Mouse (Mus musculus) CH12.LX (cell line): ENCODE data around the gene Phykpl. TPM values are rescaled to one million over a fixed set of nuclear protein-coding genes. Genes with fewer than 3 reads are reported as not detected.

Source experiments
- DNase-seq: peaks from one replicate; pipeline ENCODE4 v3.0.0-alpha.2; 2013; ENCODE audit errors: extremely low read depth
- H3K27ac ChIP-seq: 2 replicates; pipeline ENCODE4 v1.5.1; 2012; ENCODE audit warnings: low read depth, mild to moderate bottlenecking, control low read depth, moderate library complexity; ENCODE audit not compliant: insufficient read depth
- H3K27me3 ChIP-seq: replicated peaks from 2 replicates; pipeline ENCODE3; 2012; ENCODE audit warnings: inconsistent platforms
- H3K36me3 ChIP-seq, 2 experiments: replicated peaks in 1 of 2; 2 replicates each; pipeline versions ENCODE3 to v1.6.1; 2012; ENCODE audit warnings: inconsistent platforms in 1 of 2, low read length in 1 of 2, mild to moderate bottlenecking in 1 of 2, mixed read lengths in 1 of 2, moderate library complexity in 1 of 2; ENCODE audit not compliant: control insufficient read depth in 1 of 2, insufficient read depth in 1 of 2
- H3K4me1 ChIP-seq, 2 experiments: 2 replicates each; pipeline ENCODE4 v1.6.1; 2012; ENCODE audit warnings: inconsistent platforms in 1 of 2, moderate library complexity in 1 of 2; ENCODE audit not compliant: insufficient read depth in 2 of 2, control insufficient read depth in 1 of 2
- H3K4me2 ChIP-seq: 2 replicates; pipeline ENCODE4 v1.6.1; 2012; ENCODE audit warnings: low read depth, mild to moderate bottlenecking, control low read depth; ENCODE audit not compliant: poor library complexity, insufficient read depth, severe bottlenecking
- H3K4me3 ChIP-seq, 3 experiments: fragments of 150-350 bp in 1 of 3; sonication (generic) in 1 of 3; replicated peaks in 1 of 3; 2 replicates each; pipeline versions ENCODE3 to v1.5.1; 2011 to 2012; ENCODE audit warnings: low read depth in 2 of 3, low read length in 2 of 3, mild to moderate bottlenecking in 2 of 3, moderate library complexity in 2 of 3, control low read depth in 1 of 3, improper control_type of control experiment in 1 of 3, inconsistent platforms in 1 of 3, mixed read lengths in 1 of 3; ENCODE audit not compliant: poor library complexity in 1 of 3
- H3K79me2 ChIP-seq: replicated peaks from 2 replicates; pipeline ENCODE4 v1.6.1; 2012; ENCODE audit warnings: mild to moderate bottlenecking, moderate library complexity; ENCODE audit not compliant: control insufficient read depth, poor library complexity, insufficient read depth, severe bottlenecking; ENCODE audit errors: extremely low read depth
- H3K9ac ChIP-seq: 2 replicates; pipeline ENCODE4 v1.6.1; 2012; ENCODE audit warnings: low read depth, mild to moderate bottlenecking, control low read depth, moderate library complexity; ENCODE audit not compliant: insufficient read depth
- H3K9me3 ChIP-seq: replicated peaks from 2 replicates; pipeline ENCODE3; 2012; ENCODE audit warnings: low read length, inconsistent platforms, mixed read lengths
- CHD2 ChIP-seq: IDR thresholded peaks from 2 replicates; pipeline ENCODE4 v1.6.1; 2011; ENCODE audit warnings: low read length, improper control_type of control experiment
- E2F4 ChIP-seq: IDR thresholded peaks from 2 replicates; pipeline ENCODE4 v1.6.1; 2011; ENCODE audit warnings: low read depth, low read length, improper control_type of control experiment; ENCODE audit not compliant: insufficient replicate concordance
- EP300 ChIP-seq: IDR thresholded peaks from 2 replicates; pipeline ENCODE4 v1.6.1; 2011; ENCODE audit warnings: low read length, improper control_type of control experiment
- ETS1 ChIP-seq: conservative IDR thresholded peaks from 2 replicates; pipeline ENCODE4 v1.6.1; 2012; ENCODE audit warnings: low read depth, mild to moderate bottlenecking, inconsistent platforms, low read length, improper control_type of control experiment, moderate library complexity
- GABPA ChIP-seq: IDR thresholded peaks from 2 replicates; pipeline ENCODE4 v1.6.1; 2012; ENCODE audit warnings: low read depth, low read length, improper control_type of control experiment, inconsistent platforms; ENCODE audit not compliant: insufficient replicate concordance
- HCFC1 ChIP-seq: IDR thresholded peaks from 2 replicates; pipeline ENCODE4 v1.6.1; 2012; ENCODE audit warnings: low read depth, mild to moderate bottlenecking, inconsistent platforms, low read length, improper control_type of control experiment
- JUND ChIP-seq: conservative IDR thresholded peaks from 2 replicates; pipeline ENCODE4 v1.6.1; 2011; ENCODE audit warnings: low read depth, low read length, improper control_type of control experiment
- KAT2A ChIP-seq: IDR thresholded peaks from 2 replicates; pipeline ENCODE4 v1.6.1; 2012; ENCODE audit warnings: low read length, improper control_type of control experiment, inconsistent platforms; ENCODE audit not compliant: insufficient replicate concordance
- MAX ChIP-seq: IDR thresholded peaks from 2 replicates; pipeline ENCODE4 v1.6.1; 2011; ENCODE audit warnings: low read length, improper control_type of control experiment
- MXI1 ChIP-seq: IDR thresholded peaks from 2 replicates; pipeline ENCODE4 v1.6.1; 2011; ENCODE audit warnings: mild to moderate bottlenecking, low read depth, low read length, improper control_type of control experiment
- MYC ChIP-seq: IDR thresholded peaks from 2 replicates; pipeline ENCODE4 v1.6.1; 2011; ENCODE audit warnings: low read depth, mild to moderate bottlenecking, improper control_type of control experiment, low read length
- NELFE ChIP-seq: IDR thresholded peaks from 2 replicates; pipeline ENCODE4 v1.6.1; 2011; ENCODE audit warnings: low read depth, low read length, improper control_type of control experiment
- NRF1 ChIP-seq: IDR thresholded peaks from 2 replicates; pipeline ENCODE4 v1.6.1; 2014; ENCODE audit warnings: low read depth, mild to moderate bottlenecking, inconsistent platforms, low read length, improper control_type of control experiment, moderate library complexity
- PAX5 ChIP-seq: IDR thresholded peaks from 2 replicates; pipeline ENCODE4 v1.6.1; 2012; ENCODE audit warnings: low read length, inconsistent platforms, mixed read lengths
- SIN3A ChIP-seq: IDR thresholded peaks from 2 replicates; pipeline ENCODE4 v1.6.1; 2012; ENCODE audit warnings: low read length, improper control_type of control experiment, inconsistent platforms
- SMC3 ChIP-seq: IDR thresholded peaks from 2 replicates; pipeline ENCODE4 v1.6.1; 2011; ENCODE audit warnings: low read depth, low read length, improper control_type of control experiment
- TCF12 ChIP-seq: IDR thresholded peaks from 2 replicates; pipeline ENCODE4 v1.6.1; 2014; ENCODE audit warnings: low read depth, mild to moderate bottlenecking, inconsistent platforms, low read length, improper control_type of control experiment
- UBTF ChIP-seq: IDR thresholded peaks from 2 replicates; pipeline ENCODE4 v1.6.1; 2012; ENCODE audit warnings: low read depth, mild to moderate bottlenecking, inconsistent platforms, low read length, improper control_type of control experiment, moderate library complexity
- USF1 ChIP-seq: IDR thresholded peaks from 2 replicates; pipeline ENCODE4 v1.6.1; 2014; ENCODE audit warnings: low read depth, mild to moderate bottlenecking, inconsistent platforms, low read length, improper control_type of control experiment
- USF2 ChIP-seq: conservative IDR thresholded peaks from 2 replicates; pipeline ENCODE4 v1.6.1; 2011; ENCODE audit warnings: low read depth, low read length, improper control_type of control experiment
- ZMIZ1 ChIP-seq: IDR thresholded peaks from 2 replicates; pipeline ENCODE4 v1.6.1; 2012; ENCODE audit warnings: low read depth, mild to moderate bottlenecking, inconsistent platforms, low read length, improper control_type of control experiment
- dilution Hi-C: fragments of 300-500 bp; cut with MboI; formaldehyde crosslinking; loops from 2 replicates; pipeline ENCODE4 v1.14.3; 2020; ENCODE audit warnings: low sequenced_read_pairs; ENCODE audit not compliant: extremely low pct_unique_long_range_greater_than_20kb, extremely low pct_ligation_motif_present
- in situ Hi-C: fragments of 300-500 bp; cut with MboI; formaldehyde crosslinking; loops from 3 replicates; pipeline ENCODE4 v1.14.3; 2019; ENCODE audit warnings: low sequenced_read_pairs, low pct_ligation_motif_present, low pct_unique_long_range_greater_than_20kb, mixed read lengths
- polyA plus RNA-seq: library from polyadenylated mRNA; unstranded; fragments of >175 nt; gene quantifications from 2 replicates; pipeline ENCODE4 v1.2.1, GENCODE M21; 2012; ENCODE audit warnings: low read depth; ENCODE audit not compliant: insufficient read length
- total RNA-seq, 2 experiments: library from RNA; depleted of rRNA; stranded (reverse); fragments of 300-350 nt in 1 of 2; fragments of >200 nt in 1 of 2; gene quantifications; 2 replicates each; pipeline ENCODE4 v1.2.3; 2012 to 2014

The Phykpl gene
- total and polyA plus RNA-seq, 3 experiments = 25.2 to 44.0 (median 30.9) TPM

- H3K9me3 ChIP-seq = no peaks in the 10 kb centered on the region
- peaks cover 17 to 35% of the 10 kb centered on the region in 2 experiments for H3K36me3 ChIP-seq
- H3K4me3 ChIP-seq = peak overlapping the region; percentile 73 to 85 (median 79)
- H3K27me3 ChIP-seq = no peaks in the 10 kb centered on the region
- no peaks in the 10 kb centered on the region for H3K79me2 ChIP-seq
- in situ Hi-C loops = loop anchor here (5.0 kb wide), 1 partner anchor 42 kb away; no protein-coding TSS in a partner anchor
- no peak for DNase-seq
- peak overlapping the region; percentile 63 for H3K4me2 ChIP-seq
- TF ChIP-seq SIN3A = no peak
- TF ChIP-seq KAT2A = 0 out of 2 replicates have a peak, but pooled peaks have one; percentile 31
- peak overlapping the region; percentile 49 for H3K9ac ChIP-seq
- H3K27ac ChIP-seq = peak overlapping the region; percentile 25
- dilution Hi-C loops = no loop called here
- peaks cover 13 to 47% of the 10 kb centered on the region in 2 experiments for H3K4me1 ChIP-seq
Observed at GRCm38 (mm10) chr11:51584057-51584430, 513 bp upstream of the Phykpl start.

GRCm38 (mm10) chr11:51585608-51586252, 1.2 kb downstream of the Phykpl start:
- DNase-seq = no peak
- in situ Hi-C loops = no loop called here
- TF ChIP-seq GABPA (no peak), HCFC1 (no peak), CHD2 (no peak), USF2 (no peak), JUND (no peak), MXI1 (peak; percentile 29; the same call in 1 of the 2 replicates), UBTF (no peak), ZMIZ1 (0 out of 2 replicates have a peak, but pooled peaks have one; percentile 44), MAX (peak; percentile 82), TCF12 (no peak), NRF1 (no peak), SMC3 (no peak), NELFE (no peak), USF1 (no peak), E2F4 (no peak), PAX5 (no peak), MYC (peak; percentile 81), EP300 (no peak), ETS1 (no peak)
- Histone ChIP-seq H3K9ac (peak overlapping the region; percentile 76), H3K4me2 (peak overlapping the region; percentile 41), H3K27me3 (no peaks in the 10 kb centered on the region), H3K4me3 (peak overlapping the region; percentile 73 to 85 (median 79)), H3K9me3 (no peaks in the 10 kb centered on the region), H3K4me1 (peaks cover 11 to 43% of the 10 kb centered on the region in 2 experiments), H3K79me2 (no peaks in the 10 kb centered on the region), H3K36me3 (peaks cover 26 to 50% of the 10 kb centered on the region in 2 experiments), H3K27ac (no peak overlapping the region)
- dilution Hi-C loops = no loop called here
